Mouse (Mus musculus) kidney, embryonic 14.5 days (tissue): ENCODE data around the gene Gm14325. TPM values are rescaled to one million over a fixed set of nuclear protein-coding genes. Genes with fewer than 3 reads are reported as not detected.
"Not testable (repeated sequence)": the region's sequence is repeated elsewhere in the genome, so short reads cannot be mapped to it uniquely, and the experiment has no call there.

ENCODE experiments used
- ATAC-seq: fragments of 200-750 bp; cut with Nextera tagmentation; 2 replicates; pipeline ENCODE4 v1.8.0; 2017; ENCODE audit warnings: moderate number of reproducible peaks, mild to moderate bottlenecking, moderate TSS enrichment, moderate library complexity; ENCODE audit not compliant: low FRiP score, low TSS enrichment
- H3K27ac ChIP-seq: fragments of 300-500 bp; sonication (generic); 2 replicates; pipeline ENCODE4 v1.5.1; 2014; ENCODE audit warnings: low read depth, mild to moderate bottlenecking, low read length, moderate library complexity, mixed read lengths
- H3K27me3 ChIP-seq: fragments of 300-500 bp; sonication (generic); 2 replicates; pipeline ENCODE4 v1.6.1; 2014; ENCODE audit warnings: mild to moderate bottlenecking, low read length; ENCODE audit not compliant: control insufficient read depth, insufficient read depth
- H3K36me3 ChIP-seq: fragments of 300-500 bp; sonication (generic); 2 replicates; pipeline ENCODE4 v1.6.1; 2014; ENCODE audit warnings: low read length, mixed read lengths; ENCODE audit not compliant: control insufficient read depth, insufficient read depth
- H3K4me1 ChIP-seq: fragments of 300-500 bp; sonication (generic); 2 replicates; pipeline ENCODE4 v1.6.1; 2014; ENCODE audit warnings: low read length, mixed read lengths; ENCODE audit not compliant: control insufficient read depth, insufficient read depth
- H3K4me2 ChIP-seq: fragments of 300-500 bp; sonication (generic); replicated peaks from 2 replicates; pipeline ENCODE4 v1.6.1; 2014; ENCODE audit warnings: low read depth, mild to moderate bottlenecking, low read length
- H3K4me3 ChIP-seq: fragments of 300-500 bp; sonication (generic); 2 replicates; pipeline ENCODE4 v1.5.1; 2014; ENCODE audit warnings: mild to moderate bottlenecking, low read length
- H3K9ac ChIP-seq: fragments of 300-500 bp; sonication (generic); 2 replicates; pipeline ENCODE4 v1.6.1; 2014; ENCODE audit warnings: low read depth, mild to moderate bottlenecking, low read length, moderate library complexity
- H3K9me3 ChIP-seq: fragments of 300-500 bp; sonication (generic); 2 replicates; pipeline ENCODE4 v1.6.1; 2016; ENCODE audit warnings: low read length; ENCODE audit not compliant: control insufficient read depth
- WGBS: fragments of 180-500 bp; shearing (Covaris S2); extraction: QIAGEN DNeasy Blood & Tissue Kit; methylation state at CpG from one replicate; pipeline ENCODE4 v1.1.7; 2014; 5-methylcytosine and 5-hydroxymethylcytosine counted together
- polyA plus RNA-seq: library from polyadenylated mRNA; unstranded; fragments of >200 nt; fragmentation: Nextera tagmentation; extraction: Ambion mirVana; gene quantifications from 2 replicates; pipeline ENCODE4 v1.2.1, GENCODE M21; 2014

Gene Gm14325
- 33.5 and 45.7 TPM in 2 replicates for polyA plus RNA-seq

GRCm38 (mm10) chr2:177839901-177840663 is at the start of gene Gm14325:
Gm14325 (minus strand) TSS chr2:177840336.
- not testable (repeated sequence) for H3K27ac ChIP-seq, H3K9me3 ChIP-seq, H3K9ac ChIP-seq, ATAC-seq, H3K27me3 ChIP-seq, H3K4me1 ChIP-seq, H3K36me3 ChIP-seq
- H3K4me3 ChIP-seq = peak within 1 kb of the TSS; percentile 34
- H3K4me2 ChIP-seq = peak within 1 kb of the TSS; percentile 34
- WGBS = 5% methylated on average over 16 of the region's 21 CpGs

GRCm38 (mm10) chr2:177887743-177888142 is 47.6 kb upstream of the Gm14325 start:
- H3K4me2 ChIP-seq, H3K27me3 ChIP-seq, H3K4me3 ChIP-seq, H3K36me3 ChIP-seq, H3K9ac ChIP-seq, H3K27ac ChIP-seq, ATAC-seq, H3K9me3 ChIP-seq, H3K4me1 ChIP-seq: not testable (repeated sequence)
- 91% methylated on average over 12 of the region's 14 CpGs for WGBS

- WGBS = 92% methylated on average over 2 of the region's 2 CpGs
- H3K27ac ChIP-seq, H3K4me3 ChIP-seq, ATAC-seq, H3K4me2 ChIP-seq, H3K4me1 ChIP-seq, H3K9ac ChIP-seq, H3K9me3 ChIP-seq, H3K27me3 ChIP-seq, H3K36me3 ChIP-seq: not testable (repeated sequence)
These were observed 22.1 kb upstream of the Gm14325 start for GRCm38 (mm10) chr2:177862254-177862653.

- WGBS = 68% methylated on average over 1 of the region's 1 CpGs
- H3K4me1 ChIP-seq, H3K4me3 ChIP-seq, H3K27me3 ChIP-seq, H3K9me3 ChIP-seq, H3K27ac ChIP-seq, H3K4me2 ChIP-seq, ATAC-seq, H3K9ac ChIP-seq, H3K36me3 ChIP-seq: not testable (repeated sequence)
These were observed 3.5 kb upstream of the Gm14325 start for GRCm38 (mm10) chr2:177843666-177844065.

GRCm38 (mm10) chr2:177836756-177837155 is 3.4 kb downstream of the Gm14325 start:
- H3K4me3 ChIP-seq, ATAC-seq, H3K9ac ChIP-seq, H3K9me3 ChIP-seq, H3K27me3 ChIP-seq, H3K36me3 ChIP-seq, H3K4me1 ChIP-seq, H3K27ac ChIP-seq, H3K4me2 ChIP-seq: not testable (repeated sequence)

GRCm38 (mm10) chr2:177835733-177836536 is 4.2 kb downstream of the Gm14325 start:
- not testable (repeated sequence) for H3K9ac ChIP-seq, H3K4me1 ChIP-seq, H3K4me2 ChIP-seq, H3K27ac ChIP-seq, H3K36me3 ChIP-seq, H3K4me3 ChIP-seq, H3K9me3 ChIP-seq, ATAC-seq, H3K27me3 ChIP-seq
- WGBS = 92% methylated on average over 5 of the region's 5 CpGs

GRCm38 (mm10) chr2:177821952-177822351 is 18.2 kb downstream of the Gm14325 start:
- not testable (repeated sequence) for H3K9ac ChIP-seq, ATAC-seq, H3K36me3 ChIP-seq, H3K27ac ChIP-seq, H3K4me2 ChIP-seq, H3K4me1 ChIP-seq, H3K27me3 ChIP-seq, H3K4me3 ChIP-seq, H3K9me3 ChIP-seq
- 64% methylated on average over 1 of the region's 5 CpGs for WGBS

- H3K9ac ChIP-seq, H3K9me3 ChIP-seq, H3K4me2 ChIP-seq, H3K27ac ChIP-seq, H3K27me3 ChIP-seq, H3K36me3 ChIP-seq, H3K4me3 ChIP-seq, H3K4me1 ChIP-seq, ATAC-seq: not testable (repeated sequence)
- WGBS = no CpG with 5 or more reads among the region's 2 CpGs
These were observed 34.0 kb downstream of the Gm14325 start for GRCm38 (mm10) chr2:177806170-177806569.

- H3K27ac ChIP-seq, H3K9ac ChIP-seq, H3K4me3 ChIP-seq, H3K36me3 ChIP-seq, ATAC-seq, H3K4me2 ChIP-seq, H3K27me3 ChIP-seq, H3K9me3 ChIP-seq, H3K4me1 ChIP-seq: not testable (repeated sequence)
- WGBS = 62% methylated on average over 1 of the region's 1 CpGs
These were observed 52.8 kb downstream of the Gm14325 start for GRCm38 (mm10) chr2:177787351-177787750.
